Mouse (Mus musculus): ENCODE measurements around the gene Nup107. TPM values are rescaled to one million over a fixed set of nuclear protein-coding genes. Genes with fewer than 3 reads are reported as not detected.
"Not testable (repeated sequence)": the region's sequence is repeated elsewhere in the genome, so short reads cannot be mapped to it uniquely, and the experiment has no call there.

Nup107 gene
- polyA plus RNA-seq, 1 experiment from 2014 or later: 50.8 TPM

DNA sequence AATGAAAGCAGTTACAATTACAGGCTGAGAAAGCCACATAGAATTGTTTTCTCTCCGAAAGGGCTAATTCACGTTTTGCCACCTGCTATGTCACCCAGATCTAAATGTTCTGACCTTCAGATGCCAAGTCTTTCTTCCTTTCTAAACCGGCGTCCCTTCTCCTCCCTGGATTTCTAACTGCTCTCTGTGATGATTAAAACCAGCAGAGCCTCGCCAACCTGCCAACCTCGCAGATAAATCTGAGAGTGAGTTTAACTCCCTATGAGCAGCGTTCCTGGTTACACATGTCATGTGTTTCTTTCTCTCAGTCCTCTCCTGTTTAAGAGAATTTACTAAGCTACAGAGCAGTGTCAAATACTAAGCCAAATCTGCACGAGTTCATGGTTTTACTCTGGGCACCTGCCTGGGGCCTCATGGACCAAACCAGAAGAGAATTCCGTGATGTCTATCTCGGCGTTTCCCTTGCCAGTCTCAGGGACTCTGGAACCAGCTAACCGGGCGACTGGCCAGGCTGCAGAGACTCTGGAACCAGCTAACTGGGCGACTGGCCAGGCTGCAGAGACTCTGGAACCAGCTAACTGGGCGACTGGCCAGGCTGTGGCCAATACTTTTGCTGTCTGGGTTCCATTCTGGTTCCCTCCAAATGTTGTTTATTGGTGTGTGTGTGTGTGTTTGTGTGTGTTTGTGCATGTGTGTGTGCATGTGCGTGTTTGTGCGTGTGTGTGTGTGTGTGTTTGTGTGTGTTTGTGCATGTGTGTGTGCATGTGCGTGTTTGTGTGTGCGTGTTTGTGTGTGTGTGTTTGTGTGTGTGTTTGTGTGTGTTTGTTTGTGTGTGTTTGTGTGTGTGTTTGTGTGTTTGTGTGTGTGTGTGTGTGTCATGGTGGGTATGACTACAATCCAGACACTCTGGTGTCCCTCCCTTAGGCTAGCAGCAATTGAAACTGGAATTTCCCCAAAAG is 74.1 kb downstream of the Nup107 start:
- 44% methylated on average over 19 of the region's 19 CpGs for WGBS
- Histone ChIP-seq H3K4me3 (replicated peaks) (no peak overlapping the region), H3K36me3 (no peaks in the 10 kb centered on the region), H3K27me3 (no peaks in the 10 kb centered on the region), H3K27ac (replicated peaks) (peak overlapping the region; percentile 8; the same call in 1 of the 2 replicates), H3K9ac (no peak overlapping the region), H3K9me3 (replicated peaks) (no peaks in the 10 kb centered on the region), H3K4me2 (replicated peaks) (no peak overlapping the region), H3K4me1 (peaks cover 11% of the 10 kb centered on the region)
- ATAC-seq (ENCODE audit: insufficient number of reproducible peaks, low FRiP score, low TSS enrichment, low read depth): no peak

DNA sequence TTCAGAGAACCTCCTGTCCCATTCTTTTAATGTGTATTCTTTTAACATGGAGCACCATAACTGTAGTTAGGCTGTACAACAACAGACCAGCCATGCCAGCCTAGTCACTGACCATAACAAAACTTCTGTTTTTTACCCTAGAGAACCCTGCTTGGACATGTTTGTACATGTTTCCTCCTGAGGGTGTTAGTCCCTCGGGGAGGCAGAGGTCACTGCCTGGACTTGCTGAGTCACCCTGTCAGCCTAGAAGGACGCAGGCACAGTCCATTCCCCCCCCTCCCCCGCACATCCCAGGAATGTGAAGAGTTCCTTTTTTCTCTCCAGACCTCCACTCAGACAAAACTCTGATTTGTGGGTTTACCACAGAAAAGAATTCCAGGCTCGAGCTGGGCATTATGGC is 74.9 kb downstream of the Nup107 start:
- Histone ChIP-seq H3K4me3 (replicated peaks) (no peak overlapping the region), H3K9ac (no peak overlapping the region), H3K27ac (replicated peaks) (no peak overlapping the region), H3K4me1 (peaks cover 11% of the 10 kb centered on the region), H3K4me2 (replicated peaks) (no peak overlapping the region), H3K9me3 (replicated peaks) (no peaks in the 10 kb centered on the region), H3K36me3 (no peaks in the 10 kb centered on the region), H3K27me3 (no peaks in the 10 kb centered on the region)
- WGBS: 3% methylated on average over 4 of the region's 4 CpGs
- ATAC-seq (ENCODE audit: insufficient number of reproducible peaks, low FRiP score, low TSS enrichment, low read depth): no peak

DNA sequence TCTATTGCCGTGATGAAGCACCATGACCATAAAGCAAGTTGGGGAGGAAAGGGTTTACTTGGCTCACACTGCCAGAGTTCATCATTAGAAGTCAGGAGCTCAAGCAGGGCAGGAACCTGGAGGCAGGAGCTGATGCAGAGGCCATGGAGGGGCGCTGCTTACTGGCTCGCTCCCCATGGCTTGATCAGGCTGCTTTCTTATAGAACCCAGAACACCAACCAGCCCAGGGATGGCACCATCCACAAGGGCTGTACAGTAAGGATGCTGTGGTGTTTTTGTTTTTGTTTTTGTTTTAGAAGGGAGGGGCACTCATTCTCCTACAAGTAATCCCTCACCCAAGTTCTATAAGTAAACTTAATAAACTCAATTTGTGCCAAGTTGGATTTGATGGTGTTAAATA is 75.8 kb downstream of the Nup107 start:
- ATAC-seq (ENCODE audit: insufficient number of reproducible peaks, low FRiP score, low TSS enrichment, low read depth): no peak
- Histone ChIP-seq H3K27me3 (no peaks in the 10 kb centered on the region), H3K4me1 (peaks cover 11% of the 10 kb centered on the region), H3K36me3 (no peaks in the 10 kb centered on the region), H3K9me3 (replicated peaks) (no peaks in the 10 kb centered on the region), H3K4me3 (replicated peaks) (no peak overlapping the region), H3K9ac (no peak overlapping the region), H3K27ac (replicated peaks) (no peak overlapping the region), H3K4me2 (replicated peaks) (no peak overlapping the region)
- WGBS: 82% methylated on average over 3 of the region's 3 CpGs

DNA sequence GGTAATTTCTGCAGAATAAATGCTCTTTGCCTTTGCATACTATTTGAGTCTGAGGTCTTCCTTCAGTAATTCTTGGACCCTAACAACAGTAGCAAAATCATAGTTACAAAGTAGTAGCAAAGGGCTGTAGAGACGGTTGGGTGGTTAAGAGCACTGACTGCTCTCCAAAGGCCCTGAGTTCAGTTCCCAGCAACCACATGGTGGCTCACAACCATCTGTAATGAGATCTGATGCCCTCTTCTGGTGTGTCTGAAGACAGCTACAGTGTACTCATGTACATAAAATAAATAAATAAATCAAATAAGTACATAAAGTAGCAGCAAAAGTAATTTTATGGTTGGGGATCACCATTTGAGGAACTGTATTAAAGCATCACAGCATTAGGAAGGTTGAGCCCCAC is 76.9 kb downstream of the Nup107 start:
- not testable (repeated sequence) for H3K27me3 ChIP-seq; H3K4me3 ChIP-seq (replicated peaks); ATAC-seq (ENCODE audit: insufficient number of reproducible peaks, low FRiP score, low TSS enrichment, low read depth); H3K9me3 ChIP-seq (replicated peaks); H3K4me2 ChIP-seq (replicated peaks); H3K36me3 ChIP-seq; H3K27ac ChIP-seq (replicated peaks); H3K9ac ChIP-seq
- peaks cover 16% of the 10 kb centered on the region for H3K4me1 ChIP-seq
- WGBS: 82% methylated on average over 1 of the region's 1 CpGs

DNA sequence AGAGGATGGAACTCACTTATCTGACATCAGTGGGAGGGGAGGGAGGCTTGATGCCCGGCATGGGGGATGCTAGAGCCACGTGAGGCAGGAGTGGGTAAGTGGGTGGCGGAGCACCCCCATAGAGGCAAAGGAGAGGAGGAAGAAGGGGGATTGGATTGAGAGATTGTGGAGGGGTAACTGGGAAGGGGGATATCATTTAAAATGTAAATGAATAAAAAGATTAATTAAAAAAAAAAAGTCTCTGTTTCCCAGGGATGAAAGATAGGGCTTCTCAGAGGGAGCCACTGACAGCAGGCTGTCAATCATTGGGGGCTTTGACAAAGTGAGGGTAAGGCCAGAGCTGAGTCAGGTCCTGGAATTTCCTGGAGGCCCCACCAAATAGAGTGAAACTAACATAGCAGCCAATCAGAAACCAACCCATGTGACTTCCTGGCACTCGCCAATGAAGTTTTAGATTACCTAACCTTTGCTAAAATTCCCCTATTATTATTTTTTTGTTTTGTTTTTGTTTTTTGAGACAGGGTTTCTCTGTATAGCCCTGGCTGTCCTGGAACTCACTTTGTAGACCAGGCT is 77.5 kb downstream of the Nup107 start:
- ATAC-seq (ENCODE audit: insufficient number of reproducible peaks, low FRiP score, low TSS enrichment, low read depth): no peak
- Histone ChIP-seq H3K36me3 (no peaks in the 10 kb centered on the region), H3K27ac (replicated peaks) (no peak overlapping the region), H3K4me3 (replicated peaks) (no peak overlapping the region), H3K9ac (no peak overlapping the region), H3K9me3 (replicated peaks) (no peaks in the 10 kb centered on the region), H3K4me2 (replicated peaks) (no peak overlapping the region), H3K4me1 (peaks cover 16% of the 10 kb centered on the region), H3K27me3 (no peaks in the 10 kb centered on the region)
- 67% methylated on average over 4 of the region's 4 CpGs for WGBS

DNA sequence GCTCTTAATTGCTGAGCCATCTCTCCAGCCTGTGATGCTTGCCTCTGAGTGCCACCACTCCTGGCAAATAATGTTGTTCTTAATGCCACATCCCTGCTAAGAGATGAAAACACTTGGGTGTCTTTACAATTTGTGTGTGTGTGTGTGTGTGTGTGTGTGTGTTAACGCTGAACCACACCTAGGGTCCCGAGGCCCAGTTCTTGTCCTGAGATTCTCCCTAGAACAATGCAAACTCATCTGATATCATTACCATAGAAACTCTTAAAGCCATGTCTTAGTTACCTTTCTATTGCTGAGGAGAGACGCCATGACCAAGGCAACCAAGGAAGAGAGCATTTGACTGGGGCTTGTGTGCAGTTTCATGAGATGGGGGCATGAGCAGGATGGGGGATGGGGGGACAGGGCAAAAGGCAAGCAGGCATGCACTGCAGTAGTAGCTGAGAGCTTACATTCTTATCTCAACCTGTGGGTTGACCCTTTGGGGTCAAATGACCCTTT is 78.4 kb downstream of the Nup107 start:
- Histone ChIP-seq H3K4me1 (peaks cover 22% of the 10 kb centered on the region), H3K4me2 (replicated peaks) (no peak overlapping the region)
- WGBS: 87% methylated on average over 3 of the region's 3 CpGs

DNA sequence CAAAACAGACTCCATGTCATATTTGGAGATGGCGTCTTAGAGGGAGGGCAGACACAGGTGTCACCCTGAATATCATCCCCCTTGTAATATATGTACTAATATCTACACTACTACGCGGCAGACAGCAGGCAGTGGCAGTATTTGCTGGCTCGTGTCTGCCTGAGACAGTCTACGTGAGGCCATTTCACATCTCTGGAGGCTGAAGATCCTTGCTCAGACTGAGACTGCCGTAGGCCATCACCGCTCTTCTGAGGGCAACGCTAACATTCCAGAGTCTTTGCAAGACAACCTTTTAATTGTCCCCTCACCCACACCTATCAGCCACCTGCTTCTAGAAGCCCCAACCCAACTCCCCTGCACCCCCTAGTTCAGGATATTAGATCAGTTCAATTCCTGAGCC is 79.0 kb downstream of the Nup107 start:
- Histone ChIP-seq H3K27ac (replicated peaks) (no peak overlapping the region), H3K4me3 (replicated peaks) (no peak overlapping the region), H3K9ac (no peak overlapping the region), H3K9me3 (replicated peaks) (no peaks in the 10 kb centered on the region), H3K27me3 (no peaks in the 10 kb centered on the region), H3K36me3 (no peaks in the 10 kb centered on the region), H3K4me1 (peaks cover 26% of the 10 kb centered on the region), H3K4me2 (replicated peaks) (no peak overlapping the region)
- 86% methylated on average over 8 of the region's 8 CpGs for WGBS
- ATAC-seq (ENCODE audit: insufficient number of reproducible peaks, low FRiP score, low TSS enrichment, low read depth): no peak

More for the DNA sequence above, 78.4 kb downstream of the Nup107 start:
- no peaks in the 10 kb centered on the region for H3K27me3 ChIP-seq
- H3K27ac ChIP-seq (replicated peaks): no peak overlapping the region
- H3K4me3 ChIP-seq (replicated peaks): no peak overlapping the region
- no peaks in the 10 kb centered on the region for H3K9me3 ChIP-seq (replicated peaks)
- no peaks in the 10 kb centered on the region for H3K36me3 ChIP-seq
- no peak overlapping the region for H3K9ac ChIP-seq
- no peak for ATAC-seq (ENCODE audit: insufficient number of reproducible peaks, low FRiP score, low TSS enrichment, low read depth)

DNA sequence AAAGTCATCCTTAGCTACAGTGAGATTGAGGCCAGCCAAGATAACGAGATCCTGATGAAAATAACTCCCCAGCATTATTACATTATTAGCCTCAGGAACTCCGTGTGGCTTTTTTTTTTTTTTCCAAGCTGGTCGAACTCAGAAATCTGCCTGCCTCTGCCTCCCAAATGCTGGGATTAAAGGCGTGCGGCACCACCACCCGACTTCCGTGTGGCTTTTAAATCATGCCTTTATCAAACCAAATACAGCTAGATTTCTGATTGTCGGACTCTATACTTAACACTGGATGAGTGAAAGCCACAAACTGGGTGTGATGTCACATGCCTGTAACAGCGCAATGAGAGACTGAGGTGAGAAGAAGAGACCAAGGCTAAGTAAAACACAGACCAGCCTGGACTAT is 79.6 kb downstream of the Nup107 start:
- peaks cover 21% of the 10 kb centered on the region for H3K4me1 ChIP-seq
- H3K27ac ChIP-seq (replicated peaks): no peak overlapping the region
- 89% methylated on average over 9 of the region's 9 CpGs for WGBS
- H3K27me3 ChIP-seq: no peaks in the 10 kb centered on the region
- H3K9me3 ChIP-seq (replicated peaks): no peaks in the 10 kb centered on the region
- no peak for ATAC-seq (ENCODE audit: insufficient number of reproducible peaks, low FRiP score, low TSS enrichment, low read depth)
- H3K9ac ChIP-seq: no peak overlapping the region
- H3K4me3 ChIP-seq (replicated peaks): no peak overlapping the region
- no peaks in the 10 kb centered on the region; the same call in 1 of the 2 replicates for H3K36me3 ChIP-seq
- no peak overlapping the region for H3K4me2 ChIP-seq (replicated peaks)

DNA sequence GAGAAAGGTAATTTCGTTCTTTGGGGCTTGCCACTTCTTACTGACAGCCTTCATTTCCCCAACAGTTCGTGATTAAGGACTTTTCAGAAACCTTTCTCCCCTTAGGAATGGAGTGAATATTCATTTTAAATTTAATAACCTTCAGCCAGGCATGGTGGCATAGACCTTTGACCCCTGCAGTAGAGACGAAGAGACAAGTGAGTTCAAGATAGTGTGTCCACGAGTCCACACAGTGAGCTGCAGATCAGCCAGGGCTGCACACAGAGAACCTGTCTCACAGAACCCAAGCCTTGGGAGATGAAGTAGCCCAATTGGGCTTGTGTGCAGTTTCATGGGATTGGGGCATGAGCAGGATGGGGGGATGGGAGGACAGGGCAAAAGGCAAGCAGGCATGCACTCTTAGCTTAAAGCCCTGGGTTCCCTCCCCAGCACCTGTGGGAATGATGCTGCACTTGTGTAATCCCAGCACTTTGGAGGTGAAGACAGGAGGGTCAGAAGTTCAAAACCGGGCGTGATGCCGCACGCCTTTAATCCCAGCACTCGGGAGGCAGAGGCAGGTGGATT is 80.2 kb downstream of the Nup107 start:
- ATAC-seq (ENCODE audit: insufficient number of reproducible peaks, low FRiP score, low TSS enrichment, low read depth): no peak
- peaks cover 15% of the 10 kb centered on the region for H3K4me1 ChIP-seq
- no peaks in the 10 kb centered on the region for H3K27me3 ChIP-seq
- no peak overlapping the region for H3K27ac ChIP-seq (replicated peaks)
- H3K4me3 ChIP-seq (replicated peaks): no peak overlapping the region
- H3K9ac ChIP-seq: no peak overlapping the region
- 92% methylated on average over 9 of the region's 9 CpGs for whole genome bisulfite sequencing
- H3K36me3 ChIP-seq: peaks cover under 1% of the 10 kb centered on the region; the same call in 1 of the 2 replicates
- no peak overlapping the region for H3K4me2 ChIP-seq (replicated peaks)
- H3K9me3 ChIP-seq (replicated peaks): no peaks in the 10 kb centered on the region

DNA sequence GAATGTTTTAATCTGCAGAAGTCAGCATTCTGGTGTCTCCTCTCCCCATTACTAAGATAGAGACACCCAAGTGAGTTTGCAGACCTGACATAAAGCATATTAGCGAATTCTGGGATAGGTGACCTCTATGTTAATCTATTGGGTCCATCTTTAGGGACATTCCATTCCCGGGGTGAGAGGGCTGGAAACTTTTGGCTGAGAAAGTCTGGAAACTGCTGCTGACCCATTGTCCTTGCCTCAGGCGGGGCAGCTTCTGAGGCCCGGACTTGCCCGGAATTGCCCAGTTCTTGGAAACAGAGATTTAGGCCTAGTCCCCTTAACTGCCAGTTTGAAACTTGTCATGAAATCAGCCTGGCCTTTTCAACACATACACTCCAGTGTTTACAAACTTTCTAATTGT is 81.1 kb downstream of the Nup107 start:
- no peaks in the 10 kb centered on the region for H3K9me3 ChIP-seq (replicated peaks)
- no peaks in the 10 kb centered on the region for H3K27me3 ChIP-seq
- H3K4me1 ChIP-seq: peaks cover 15% of the 10 kb centered on the region
- ATAC-seq (ENCODE audit: insufficient number of reproducible peaks, low FRiP score, low TSS enrichment, low read depth): no peak
- H3K4me2 ChIP-seq (replicated peaks): peak overlapping the region; percentile 59
- peaks cover 9% of the 10 kb centered on the region for H3K36me3 ChIP-seq
- H3K27ac ChIP-seq (replicated peaks): peak overlapping the region; percentile 84
- H3K9ac ChIP-seq: peak overlapping the region; percentile 39; the same call in 1 of the 2 replicates
- peak overlapping the region; percentile 99 for H3K4me3 ChIP-seq (replicated peaks)
- 56% methylated on average over 5 of the region's 5 CpGs for WGBS

DNA sequence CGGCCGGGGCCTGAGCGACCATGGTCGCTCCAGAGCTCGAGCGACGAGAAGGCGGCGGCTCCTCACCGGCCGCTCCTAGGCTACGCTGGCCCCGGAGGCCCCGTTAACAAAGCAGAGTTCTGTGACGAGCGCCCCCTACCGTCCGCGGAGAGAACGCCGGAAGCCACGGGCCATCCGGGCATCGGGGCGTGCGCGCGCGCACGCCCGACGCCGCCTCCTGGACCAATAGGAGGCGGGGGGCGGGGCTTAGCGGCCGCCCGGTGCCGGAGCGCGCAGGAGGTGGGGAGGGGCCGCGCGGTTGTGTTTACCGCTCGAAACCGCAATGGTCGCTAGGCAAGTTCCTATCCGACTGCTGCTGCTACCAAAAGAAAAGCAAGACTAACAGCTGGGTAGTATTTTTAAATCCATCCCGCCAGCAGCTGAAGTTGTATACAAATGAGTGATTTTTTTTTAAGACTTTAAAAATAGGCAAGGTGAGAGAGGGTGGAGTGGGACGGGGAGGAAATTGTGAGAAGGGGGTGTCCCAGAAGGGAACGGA is 81.8 kb downstream of the Nup107 start, which contains the start of gene Mdm2:
Mdm2 (minus strand) TSS at position 155 of the 538 bp plus-strand sequence.
- Histone ChIP-seq H3K9ac (peak within 1 kb of the TSS; percentile 99), H3K9me3 (replicated peaks) (no peaks in the 10 kb centered on the region), H3K36me3 (peaks cover 12% of the 10 kb centered on the region), H3K4me2 (replicated peaks) (peak within 1 kb of the TSS; percentile 59), H3K4me3 (replicated peaks) (peak within 1 kb of the TSS; percentile 99), H3K4me1 (peaks cover 15% of the 10 kb centered on the region), H3K27me3 (no peaks in the 10 kb centered on the region), H3K27ac (replicated peaks) (peak within 1 kb of the TSS; percentile 97)
- ATAC-seq (ENCODE audit: insufficient number of reproducible peaks, low FRiP score, low TSS enrichment, low read depth): peak; percentile 94
- under 1% methylated on average over 51 of the region's 52 CpGs for WGBS

Measured in embryonic facial prominence, embryonic 15.5 days (tissue).